Mouse (Mus musculus) forebrain, embryonic 11.5 days (tissue): ENCODE data around the gene Slc22a23. TPM values are rescaled to one million over a fixed set of nuclear protein-coding genes. Genes with fewer than 3 reads are reported as not detected.
A peak's percentile ranks its signal among the peaks of the same experiment; 100 is the strongest.

Experiments used
- ATAC-seq: fragments of 200-750 bp; cut with Nextera tagmentation; replicated peaks from 2 replicates; pipeline ENCODE4 v1.8.0; 2017; ENCODE audit warnings: moderate TSS enrichment; ENCODE audit not compliant: low FRiP score
- DNase-seq: peaks from one replicate; pipeline ENCODE4 v3.0.0-alpha.2; 2017; ENCODE audit warnings: low spot score
- H3K27ac ChIP-seq: fragments of 300-500 bp; sonication (generic); 2 replicates; pipeline ENCODE4 v1.5.1; 2014; ENCODE audit warnings: low read depth, low read length
- H3K27me3 ChIP-seq: fragments of 300-500 bp; sonication (generic); 2 replicates; pipeline ENCODE4 v1.6.1; 2014; ENCODE audit warnings: mild to moderate bottlenecking, low read length, mixed read lengths; ENCODE audit not compliant: control insufficient read depth, insufficient read depth
- H3K36me3 ChIP-seq: fragments of 300-500 bp; sonication (generic); 2 replicates; pipeline ENCODE4 v1.6.1; 2014; ENCODE audit warnings: mild to moderate bottlenecking, low read length, moderate library complexity, mixed read lengths; ENCODE audit not compliant: control insufficient read depth, insufficient read depth
- H3K4me1 ChIP-seq: fragments of 300-500 bp; sonication (generic); replicated peaks from 2 replicates; pipeline ENCODE4 v1.6.1; 2014; ENCODE audit warnings: low read length, mixed read lengths; ENCODE audit not compliant: control insufficient read depth, insufficient read depth
- H3K4me2 ChIP-seq: fragments of 300-500 bp; sonication (generic); 2 replicates; pipeline ENCODE4 v1.6.1; 2014; ENCODE audit warnings: low read depth, mild to moderate bottlenecking, low read length, moderate library complexity, mixed read lengths; ENCODE audit not compliant: severe bottlenecking
- H3K4me3 ChIP-seq: fragments of 300-500 bp; sonication (generic); 2 replicates; pipeline ENCODE4 v1.5.1; 2014; ENCODE audit warnings: low read depth, low read length
- H3K9ac ChIP-seq: fragments of 300-500 bp; sonication (generic); 2 replicates; pipeline ENCODE4 v1.6.1; 2014; ENCODE audit warnings: low read length
- H3K9me3 ChIP-seq: fragments of 300-500 bp; sonication (generic); 2 replicates; pipeline ENCODE4 v1.6.1; 2016; ENCODE audit warnings: low read length, mixed read lengths; ENCODE audit not compliant: control insufficient read depth
- WGBS: fragments of 180-500 bp; shearing (Covaris S2); extraction: QIAGEN DNeasy Blood & Tissue Kit; methylation state at CpG from one replicate; pipeline ENCODE4 v1.1.7; 2014; 5-methylcytosine and 5-hydroxymethylcytosine counted together
- polyA plus RNA-seq: library from polyadenylated mRNA; unstranded; fragments of >200 nt; fragmentation: Nextera tagmentation; extraction: Ambion mirVana; gene quantifications from 2 replicates; pipeline ENCODE4 v1.2.1, GENCODE M21; 2014

Slc22a23 gene
- polyA plus RNA-seq, 1 experiment from 2014 or later, result 16.9 TPM

GRCm38 (mm10) chr13:34331399-34332186 is 13.4 kb downstream of the Slc22a23 start:
- WGBS, result 96% methylated on average over 7 of the region's 7 CpGs
- H3K4me2 ChIP-seq, result no peak overlapping the region
- H3K9ac ChIP-seq, result no peak overlapping the region
- ATAC-seq (no peak), DNase-seq (no peak)
- no peaks in the 10 kb centered on the region for H3K9me3 ChIP-seq
- H3K27me3 ChIP-seq, result no peaks in the 10 kb centered on the region
- H3K4me3 ChIP-seq, result no peak overlapping the region
- H3K4me1 ChIP-seq, result no peaks in the 10 kb centered on the region
- no peaks in the 10 kb centered on the region for H3K36me3 ChIP-seq
- H3K27ac ChIP-seq, result no peak overlapping the region

- 92% methylated on average over 4 of the region's 4 CpGs for WGBS
- ATAC-seq (no peak), DNase-seq (no peak)
- H3K4me1 ChIP-seq, result no peaks in the 10 kb centered on the region
- H3K36me3 ChIP-seq, result no peaks in the 10 kb centered on the region
- H3K4me2 ChIP-seq, result no peak overlapping the region
- H3K9me3 ChIP-seq, result no peaks in the 10 kb centered on the region
- H3K27ac ChIP-seq, result no peak overlapping the region
- no peak overlapping the region for H3K9ac ChIP-seq
- H3K27me3 ChIP-seq, result no peaks in the 10 kb centered on the region
- H3K4me3 ChIP-seq, result no peak overlapping the region
These were observed 15.4 kb downstream of the Slc22a23 start for GRCm38 (mm10) chr13:34329589-34329988.

GRCm38 (mm10) chr13:34326992-34327391 is 18.0 kb downstream of the Slc22a23 start:
- 86% methylated on average over 1 of the region's 1 CpGs for WGBS
- Histone ChIP-seq H3K4me3 (no peak overlapping the region), H3K36me3 (no peaks in the 10 kb centered on the region), H3K9ac (no peak overlapping the region), H3K9me3 (no peaks in the 10 kb centered on the region), H3K4me2 (no peak overlapping the region), H3K27me3 (no peaks in the 10 kb centered on the region), H3K4me1 (no peaks in the 10 kb centered on the region), H3K27ac (no peak overlapping the region)
- DNase-seq, result peak; percentile 28
- no peak for ATAC-seq

- Histone ChIP-seq H3K9me3 (no peaks in the 10 kb centered on the region), H3K4me1 (no peaks in the 10 kb centered on the region), H3K9ac (no peak overlapping the region), H3K4me3 (no peak overlapping the region), H3K4me2 (no peak overlapping the region), H3K27me3 (no peaks in the 10 kb centered on the region), H3K36me3 (no peaks in the 10 kb centered on the region), H3K27ac (no peak overlapping the region)
- DNase-seq (no peak), ATAC-seq (no peak)
- WGBS, result 90% methylated on average over 2 of the region's 2 CpGs
These were observed 21.6 kb downstream of the Slc22a23 start for GRCm38 (mm10) chr13:34323361-34323760.

- Histone ChIP-seq H3K27me3 (no peaks in the 10 kb centered on the region), H3K9ac (no peak overlapping the region), H3K9me3 (no peaks in the 10 kb centered on the region), H3K4me3 (no peak overlapping the region), H3K4me1 (no peaks in the 10 kb centered on the region), H3K27ac (no peak overlapping the region), H3K4me2 (no peak overlapping the region), H3K36me3 (no peaks in the 10 kb centered on the region)
- DNase-seq, result no peak
- WGBS, result 91% methylated on average over 4 of the region's 4 CpGs
- ATAC-seq, result no peak
These were observed 24.5 kb downstream of the Slc22a23 start for GRCm38 (mm10) chr13:34320482-34320881.

- DNase-seq, result peak; percentile 24
- no peaks in the 10 kb centered on the region for H3K36me3 ChIP-seq
- H3K27ac ChIP-seq, result no peak overlapping the region
- 94% methylated on average over 4 of the region's 4 CpGs for WGBS
- no peaks in the 10 kb centered on the region for H3K27me3 ChIP-seq
- H3K9ac ChIP-seq, result no peak overlapping the region
- ATAC-seq, result no peak
- H3K9me3 ChIP-seq, result no peaks in the 10 kb centered on the region
- H3K4me2 ChIP-seq, result no peak overlapping the region
- H3K4me1 ChIP-seq, result 0 out of 2 replicates have a peak, but pooled peaks cover 2% of the 10 kb centered on the region
- H3K4me3 ChIP-seq, result no peak overlapping the region
These were observed 27.9 kb downstream of the Slc22a23 start for GRCm38 (mm10) chr13:34317051-34317450.

- no peaks in the 10 kb centered on the region for H3K9me3 ChIP-seq
These were observed 28.5 kb downstream of the Slc22a23 start for GRCm38 (mm10) chr13:34316511-34316910.

GRCm38 (mm10) chr13:34313033-34313491 is 31.9 kb downstream of the Slc22a23 start:
- Histone ChIP-seq H3K4me2 (no peak overlapping the region), H3K27ac (no peak overlapping the region; the same call in 1 of the 2 replicates), H3K9me3 (no peaks in the 10 kb centered on the region), H3K36me3 (no peaks in the 10 kb centered on the region), H3K4me3 (no peak overlapping the region), H3K4me1 (0 out of 2 replicates have a peak, but pooled peaks cover 2% of the 10 kb centered on the region), H3K9ac (no peak overlapping the region), H3K27me3 (no peaks in the 10 kb centered on the region)
- no peak for ATAC-seq
- 57% methylated on average over 4 of the region's 4 CpGs for WGBS
- DNase-seq, result peak; percentile 38

More at GRCm38 (mm10) chr13:34316511-34316910, 28.5 kb downstream of the Slc22a23 start:
- ATAC-seq (no peak), DNase-seq (peak; percentile 44)
- H3K4me1 ChIP-seq, result 0 out of 2 replicates have a peak, but pooled peaks cover 2% of the 10 kb centered on the region
- no peak overlapping the region for H3K4me2 ChIP-seq
- H3K36me3 ChIP-seq, result no peaks in the 10 kb centered on the region
- WGBS, result 90% methylated on average over 6 of the region's 6 CpGs
- no peaks in the 10 kb centered on the region for H3K27me3 ChIP-seq
- H3K9ac ChIP-seq, result no peak overlapping the region
- H3K4me3 ChIP-seq, result no peak overlapping the region
- no peak overlapping the region for H3K27ac ChIP-seq
